Mouse (Mus musculus) CH12.LX (cell line): ENCODE data around the gene Caln1. TPM values are rescaled to one million over a fixed set of nuclear protein-coding genes. Genes with fewer than 3 reads are reported as not detected.

ENCODE experiments used
- DNase-seq: peaks from one replicate; pipeline ENCODE4 v3.0.0-alpha.2; 2013; ENCODE audit errors: extremely low read depth
- H3K27ac ChIP-seq: 2 replicates; pipeline ENCODE4 v1.5.1; 2012; ENCODE audit warnings: low read depth, mild to moderate bottlenecking, control low read depth, moderate library complexity; ENCODE audit not compliant: insufficient read depth
- H3K27me3 ChIP-seq: replicated peaks from 2 replicates; pipeline ENCODE3; 2012; ENCODE audit warnings: inconsistent platforms
- H3K36me3 ChIP-seq, 2 experiments: replicated peaks in 1 of 2; 2 replicates each; pipeline versions ENCODE3 to v1.6.1; 2012; ENCODE audit warnings: inconsistent platforms in 1 of 2, low read length in 1 of 2, mild to moderate bottlenecking in 1 of 2, mixed read lengths in 1 of 2, moderate library complexity in 1 of 2; ENCODE audit not compliant: control insufficient read depth in 1 of 2, insufficient read depth in 1 of 2
- H3K4me1 ChIP-seq, 2 experiments: 2 replicates each; pipeline ENCODE4 v1.6.1; 2012; ENCODE audit warnings: inconsistent platforms in 1 of 2, moderate library complexity in 1 of 2; ENCODE audit not compliant: insufficient read depth in 2 of 2, control insufficient read depth in 1 of 2
- H3K4me2 ChIP-seq: 2 replicates; pipeline ENCODE4 v1.6.1; 2012; ENCODE audit warnings: low read depth, mild to moderate bottlenecking, control low read depth; ENCODE audit not compliant: poor library complexity, insufficient read depth, severe bottlenecking
- H3K4me3 ChIP-seq, 3 experiments: fragments of 150-350 bp in 1 of 3; sonication (generic) in 1 of 3; replicated peaks in 1 of 3; 2 replicates each; pipeline versions ENCODE3 to v1.5.1; 2011 to 2012; ENCODE audit warnings: low read depth in 2 of 3, low read length in 2 of 3, mild to moderate bottlenecking in 2 of 3, moderate library complexity in 2 of 3, control low read depth in 1 of 3, improper control_type of control experiment in 1 of 3, inconsistent platforms in 1 of 3, mixed read lengths in 1 of 3; ENCODE audit not compliant: poor library complexity in 1 of 3
- H3K79me2 ChIP-seq: replicated peaks from 2 replicates; pipeline ENCODE4 v1.6.1; 2012; ENCODE audit warnings: mild to moderate bottlenecking, moderate library complexity; ENCODE audit not compliant: control insufficient read depth, poor library complexity, insufficient read depth, severe bottlenecking; ENCODE audit errors: extremely low read depth
- H3K9ac ChIP-seq: 2 replicates; pipeline ENCODE4 v1.6.1; 2012; ENCODE audit warnings: low read depth, mild to moderate bottlenecking, control low read depth, moderate library complexity; ENCODE audit not compliant: insufficient read depth
- H3K9me3 ChIP-seq: replicated peaks from 2 replicates; pipeline ENCODE3; 2012; ENCODE audit warnings: low read length, inconsistent platforms, mixed read lengths
- BHLHE40 ChIP-seq: IDR thresholded peaks from 2 replicates; pipeline ENCODE4 v1.6.1; 2011; ENCODE audit warnings: mild to moderate bottlenecking, low read depth, low read length, improper control_type of control experiment
- CTCF ChIP-seq, 2 experiments: IDR thresholded peaks in 1 of 2; conservative IDR thresholded peaks in 1 of 2; 2 replicates each; pipeline ENCODE4 v1.5.1; 2011 to 2012; ENCODE audit warnings: low read depth in 2 of 2, low read length in 2 of 2, improper control_type of control experiment in 1 of 2, inconsistent platforms in 1 of 2, mild to moderate bottlenecking in 1 of 2, moderate library complexity in 1 of 2
- EP300 ChIP-seq: IDR thresholded peaks from 2 replicates; pipeline ENCODE4 v1.6.1; 2011; ENCODE audit warnings: low read length, improper control_type of control experiment
- HCFC1 ChIP-seq: IDR thresholded peaks from 2 replicates; pipeline ENCODE4 v1.6.1; 2012; ENCODE audit warnings: low read depth, mild to moderate bottlenecking, inconsistent platforms, low read length, improper control_type of control experiment
- JUN ChIP-seq: IDR thresholded peaks from 2 replicates; pipeline ENCODE4 v1.6.1; 2011; ENCODE audit warnings: low read depth, mild to moderate bottlenecking, low read length, improper control_type of control experiment, moderate library complexity; ENCODE audit not compliant: insufficient read depth
- JUND ChIP-seq: conservative IDR thresholded peaks from 2 replicates; pipeline ENCODE4 v1.6.1; 2011; ENCODE audit warnings: low read depth, low read length, improper control_type of control experiment
- KAT2A ChIP-seq: IDR thresholded peaks from 2 replicates; pipeline ENCODE4 v1.6.1; 2012; ENCODE audit warnings: low read length, improper control_type of control experiment, inconsistent platforms; ENCODE audit not compliant: insufficient replicate concordance
- MAFK ChIP-seq: IDR thresholded peaks from 2 replicates; pipeline ENCODE4 v1.6.1; 2011; ENCODE audit warnings: low read length, improper control_type of control experiment; ENCODE audit not compliant: insufficient replicate concordance
- MAX ChIP-seq: IDR thresholded peaks from 2 replicates; pipeline ENCODE4 v1.6.1; 2011; ENCODE audit warnings: low read length, improper control_type of control experiment
- MXI1 ChIP-seq: IDR thresholded peaks from 2 replicates; pipeline ENCODE4 v1.6.1; 2011; ENCODE audit warnings: mild to moderate bottlenecking, low read depth, low read length, improper control_type of control experiment
- NRF1 ChIP-seq: IDR thresholded peaks from 2 replicates; pipeline ENCODE4 v1.6.1; 2014; ENCODE audit warnings: low read depth, mild to moderate bottlenecking, inconsistent platforms, low read length, improper control_type of control experiment, moderate library complexity
- PAX5 ChIP-seq: IDR thresholded peaks from 2 replicates; pipeline ENCODE4 v1.6.1; 2012; ENCODE audit warnings: low read length, inconsistent platforms, mixed read lengths
- RAD21 ChIP-seq: IDR thresholded peaks from 2 replicates; pipeline ENCODE4 v1.6.1; 2011; ENCODE audit warnings: low read depth, mild to moderate bottlenecking, low read length, improper control_type of control experiment, moderate library complexity
- TBP ChIP-seq: conservative IDR thresholded peaks from 2 replicates; pipeline ENCODE4 v1.6.1; 2011; ENCODE audit warnings: low read depth, low read length, improper control_type of control experiment
- UBTF ChIP-seq: IDR thresholded peaks from 2 replicates; pipeline ENCODE4 v1.6.1; 2012; ENCODE audit warnings: low read depth, mild to moderate bottlenecking, inconsistent platforms, low read length, improper control_type of control experiment, moderate library complexity
- USF2 ChIP-seq: conservative IDR thresholded peaks from 2 replicates; pipeline ENCODE4 v1.6.1; 2011; ENCODE audit warnings: low read depth, low read length, improper control_type of control experiment
- ZKSCAN1 ChIP-seq: IDR thresholded peaks from 2 replicates; pipeline ENCODE4 v1.6.1; 2012; ENCODE audit warnings: low read depth, inconsistent platforms, low read length, improper control_type of control experiment, borderline replicate concordance
- ZMIZ1 ChIP-seq: IDR thresholded peaks from 2 replicates; pipeline ENCODE4 v1.6.1; 2012; ENCODE audit warnings: low read depth, mild to moderate bottlenecking, inconsistent platforms, low read length, improper control_type of control experiment
- ZNF384 ChIP-seq: IDR thresholded peaks from 2 replicates; pipeline ENCODE4 v1.6.1; 2012; ENCODE audit warnings: low read depth, low read length, improper control_type of control experiment, inconsistent platforms
- dilution Hi-C: fragments of 300-500 bp; cut with MboI; formaldehyde crosslinking; loops from 2 replicates; pipeline ENCODE4 v1.14.3; 2020; ENCODE audit warnings: low sequenced_read_pairs; ENCODE audit not compliant: extremely low pct_unique_long_range_greater_than_20kb, extremely low pct_ligation_motif_present
- in situ Hi-C: fragments of 300-500 bp; cut with MboI; formaldehyde crosslinking; loops from 3 replicates; pipeline ENCODE4 v1.14.3; 2019; ENCODE audit warnings: low sequenced_read_pairs, low pct_ligation_motif_present, low pct_unique_long_range_greater_than_20kb, mixed read lengths
- polyA plus RNA-seq: library from polyadenylated mRNA; unstranded; fragments of >175 nt; gene quantifications from 2 replicates; pipeline ENCODE4 v1.2.1, GENCODE M21; 2012; ENCODE audit warnings: low read depth; ENCODE audit not compliant: insufficient read length
- total RNA-seq, 2 experiments: library from RNA; depleted of rRNA; stranded (reverse); fragments of 300-350 nt in 1 of 2; fragments of >200 nt in 1 of 2; gene quantifications; 2 replicates each; pipeline ENCODE4 v1.2.3; 2012 to 2014

Caln1 gene
- total and polyA plus RNA-seq, 3 experiments: under 0.01 TPM; not detected in 2

- Histone ChIP-seq H3K79me2 (no peaks in the 10 kb centered on the region), H3K4me3 (no peak overlapping the region), H3K4me1 (no peaks in the 10 kb centered on the region), H3K27me3 (no peaks in the 10 kb centered on the region), H3K36me3 (peaks cover 18 to 70% of the 10 kb centered on the region in 2 experiments), H3K9ac (no peak overlapping the region), H3K4me2 (no peak overlapping the region), H3K27ac (no peak overlapping the region), H3K9me3 (peaks cover 2% of the 10 kb centered on the region)
- no peak for TF ChIP-seq USF2
- TF ChIP-seq RAD21: peak; percentile 14
- TF ChIP-seq HCFC1: no peak
- no peak for TF ChIP-seq NRF1
- in situ Hi-C loops (no loop called here), dilution Hi-C loops (no loop called here)
- DNase-seq: no peak
Observed at GRCm38 (mm10) chr5:130320485-130320884, 48.8 kb upstream of the Caln1 start.

- Histone ChIP-seq H3K4me1 (no peaks in the 10 kb centered on the region), H3K27ac (no peak overlapping the region), H3K9me3 (peaks cover 2% of the 10 kb centered on the region), H3K27me3 (no peaks in the 10 kb centered on the region), H3K4me3 (no peak overlapping the region), H3K79me2 (no peaks in the 10 kb centered on the region), H3K9ac (no peak overlapping the region), H3K4me2 (no peak overlapping the region), H3K36me3 (peaks cover 30 to 68% of the 10 kb centered on the region in 2 experiments)
- in situ Hi-C loops (no loop called here), dilution Hi-C loops (no loop called here)
- TF ChIP-seq PAX5 (no peak), CTCF (conservative IDR thresholded peaks at IDR 0.05 in 1 of 2, IDR thresholded peaks at IDR 0.05 in 1 of 2; ENCODE audit: low read depth in 2 of 2, low read length in 2 of 2) (no peak), USF2 (no peak), ZMIZ1 (no peak), MXI1 (no peak), NRF1 (no peak), MAFK (no peak), JUND (no peak)
- DNase-seq: no peak
Observed at GRCm38 (mm10) chr5:130325486-130325885, 43.8 kb upstream of the Caln1 start.

DNA sequence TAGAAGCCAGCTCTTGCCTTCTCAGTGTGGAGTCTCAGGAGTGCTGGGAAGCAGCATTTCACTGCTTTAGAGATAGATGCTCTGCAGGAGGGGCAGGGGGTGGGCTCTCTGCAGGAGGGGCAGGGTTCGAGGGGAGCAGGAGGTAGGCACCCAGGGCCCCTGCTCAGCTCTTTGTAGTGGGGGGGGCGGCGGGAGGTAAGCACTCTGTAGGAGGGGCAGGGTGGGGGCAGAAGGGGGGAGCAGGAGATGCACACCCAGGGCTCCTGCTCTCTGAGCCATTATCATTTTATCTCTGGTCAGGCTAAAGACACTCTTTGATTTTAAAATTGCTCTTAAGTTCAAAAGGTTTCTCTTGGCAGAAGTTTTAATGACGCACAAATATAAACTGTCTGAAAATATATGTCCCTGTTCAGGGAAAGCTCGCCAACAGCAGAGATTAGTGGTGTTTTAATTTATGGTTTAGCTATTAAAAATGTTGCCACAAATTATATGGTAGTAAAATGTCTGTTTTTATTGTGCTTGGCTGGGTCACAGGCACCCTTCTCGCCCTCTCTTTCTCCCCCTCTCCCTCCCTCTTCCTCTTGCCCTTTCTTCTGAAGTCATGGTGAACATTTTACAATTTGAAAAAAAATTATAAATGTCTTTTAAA, 41.5 kb upstream of the Caln1 start:
- dilution Hi-C loops: no loop called here
- H3K36me3 ChIP-seq: peaks cover 35 to 71% of the 10 kb centered on the region in 2 experiments
- no peak for DNase-seq

More for the DNA sequence above, 41.5 kb upstream of the Caln1 start:
- Histone ChIP-seq H3K27ac (no peak overlapping the region), H3K9me3 (peaks cover 2% of the 10 kb centered on the region), H3K4me1 (no peaks in the 10 kb centered on the region), H3K4me2 (no peak overlapping the region), H3K79me2 (no peaks in the 10 kb centered on the region), H3K4me3 (no peak overlapping the region), H3K9ac (no peak overlapping the region), H3K27me3 (no peaks in the 10 kb centered on the region)
- in situ Hi-C loops: no loop called here
- TF ChIP-seq BHLHE40: no peak
- no peak for TF ChIP-seq ZKSCAN1
- TF ChIP-seq ZNF384: no peak
- no peak for TF ChIP-seq HCFC1
- TF ChIP-seq KAT2A: no peak
- no peak for TF ChIP-seq EP300
- TF ChIP-seq JUN: no peak
- TF ChIP-seq JUND: no peak
- no peak for TF ChIP-seq MAX
- TF ChIP-seq USF2: no peak
- no peak for TF ChIP-seq UBTF
- TF ChIP-seq TBP: no peak
